Mouse (Mus musculus): ENCODE measurements around the gene Tmem159.

The Tmem159 gene

DNA sequence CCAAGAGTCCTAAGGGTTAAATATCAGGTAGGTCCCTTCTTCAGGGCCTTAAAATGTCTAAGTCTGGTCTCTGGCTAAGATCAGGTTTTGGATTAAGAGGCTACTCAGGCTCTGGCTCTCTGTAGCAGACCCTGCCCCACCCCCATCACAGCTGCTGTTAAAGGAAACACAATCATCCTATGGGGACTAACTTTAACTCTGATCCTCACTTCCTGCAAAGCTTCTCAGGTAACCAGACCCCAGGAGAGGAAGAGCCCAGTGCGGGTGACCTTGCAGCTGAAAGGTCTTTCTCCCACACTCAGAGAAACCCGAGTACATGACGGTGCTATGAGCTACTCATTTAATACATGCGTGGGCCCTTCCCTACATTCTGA lies 25.5 kb downstream of the Tmem159 start:
- no peak for ATAC-seq (ENCODE audit: insufficient number of reproducible peaks, low FRiP score, low TSS enrichment)

DNA sequence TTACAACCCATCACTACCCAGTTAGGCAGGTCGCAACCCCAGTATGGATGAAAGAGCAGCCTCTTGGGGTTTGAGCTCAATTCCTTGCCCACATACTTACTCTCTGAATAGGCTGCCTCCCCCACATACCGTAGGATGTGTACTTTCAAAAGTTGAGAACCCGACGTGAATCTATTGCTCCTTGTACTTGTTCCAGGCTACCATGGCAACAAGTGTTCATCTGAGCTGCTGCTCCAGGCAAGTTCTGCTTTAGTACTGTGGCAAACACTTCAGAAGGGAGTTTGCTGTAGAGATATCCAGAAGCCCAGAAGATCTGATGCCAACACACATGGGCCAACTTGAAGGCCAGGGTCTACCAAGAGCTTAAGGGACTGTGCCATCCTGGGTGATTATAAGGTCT lies 26.8 kb downstream of the Tmem159 start:
- ATAC-seq (ENCODE audit: insufficient number of reproducible peaks, low FRiP score, low TSS enrichment) = no peak

DNA sequence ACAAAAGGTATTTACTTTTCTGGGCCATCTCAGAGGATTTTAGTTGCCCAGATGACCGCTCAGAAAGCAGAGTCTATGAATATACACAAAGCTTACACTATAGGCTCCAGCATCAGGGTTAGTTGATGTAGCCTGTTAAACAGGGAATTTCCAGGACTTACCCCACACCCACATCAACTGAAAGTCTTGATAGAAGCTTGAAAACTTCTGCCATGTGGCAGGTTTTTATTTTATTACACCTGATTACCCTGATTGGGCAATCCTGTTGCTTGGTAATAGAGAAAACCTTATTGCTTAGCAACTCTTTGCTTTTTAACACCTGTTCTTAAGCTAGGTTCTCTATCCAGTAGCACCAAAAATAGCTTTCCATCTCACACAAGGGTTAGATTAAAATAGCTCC lies 40.6 kb downstream of the Tmem159 start:
- ATAC-seq (ENCODE audit: insufficient number of reproducible peaks, low FRiP score, low TSS enrichment) = no peak

DNA sequence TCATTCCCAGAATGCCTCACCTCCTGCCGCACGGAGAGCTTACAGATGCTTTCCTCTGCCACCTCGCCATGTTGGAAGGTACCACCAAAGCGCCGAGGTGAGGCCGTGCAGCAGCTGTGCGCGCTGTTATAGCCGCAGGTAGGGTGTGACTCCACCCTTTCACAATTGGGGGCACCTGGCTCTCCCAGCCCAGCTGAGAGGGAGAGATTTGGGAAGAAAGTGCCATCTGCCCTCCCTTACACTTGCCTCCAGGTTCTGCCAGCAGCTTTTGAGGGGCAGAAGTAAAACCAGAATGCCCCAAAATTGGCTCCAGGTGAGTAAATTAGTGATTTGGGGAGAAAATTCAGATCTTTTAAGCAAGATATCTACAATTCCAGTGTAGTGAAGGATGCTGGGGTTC lies 43.0 kb downstream of the Tmem159 start, which contains the start of gene Zp2:
Zp2 (minus strand) TSS at position 101 of the 400 bp plus-strand sequence.
- no peak for ATAC-seq (ENCODE audit: insufficient number of reproducible peaks, low FRiP score, low TSS enrichment)

DNA sequence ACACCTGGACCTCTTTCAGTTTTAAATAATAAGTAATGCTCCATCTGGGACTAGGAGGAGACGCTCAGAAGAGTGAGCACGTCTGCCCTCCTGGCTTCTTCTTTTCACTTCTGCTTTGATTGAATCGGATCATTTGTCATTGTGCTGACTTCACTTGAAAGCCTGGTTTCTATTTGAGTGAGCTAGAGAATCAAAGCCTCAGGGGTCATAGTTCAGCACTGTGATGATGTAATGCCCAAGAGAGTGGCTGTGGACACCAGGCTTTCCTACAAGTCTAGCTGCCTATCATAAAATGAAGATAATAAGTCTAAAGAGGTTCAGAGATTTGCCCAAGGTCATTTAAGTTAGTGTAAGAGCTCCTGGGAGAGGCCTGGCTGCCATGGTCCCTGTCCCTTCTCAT lies 48.1 kb downstream of the Tmem159 start:
- ATAC-seq (ENCODE audit: insufficient number of reproducible peaks, low FRiP score, low TSS enrichment) = no peak

DNA sequence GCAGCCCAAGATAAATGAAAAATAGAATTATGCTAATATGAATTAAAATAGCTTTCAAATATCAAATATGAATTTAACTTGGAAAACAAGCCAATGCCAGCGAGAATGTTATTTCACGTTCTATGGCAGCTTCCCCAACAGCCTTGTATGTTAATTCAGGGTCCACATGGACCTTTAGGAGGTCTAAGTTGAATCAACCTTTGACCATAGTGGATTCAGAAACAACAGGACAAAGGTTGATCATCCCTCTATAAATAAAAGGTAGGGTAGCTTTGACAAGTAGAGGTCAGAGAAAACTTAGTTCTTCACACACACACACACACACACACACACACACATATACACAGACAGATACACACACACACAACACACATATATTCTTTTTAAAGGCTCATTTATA lies 48.7 kb downstream of the Tmem159 start:
- no peak for ATAC-seq (ENCODE audit: insufficient number of reproducible peaks, low FRiP score, low TSS enrichment)

DNA sequence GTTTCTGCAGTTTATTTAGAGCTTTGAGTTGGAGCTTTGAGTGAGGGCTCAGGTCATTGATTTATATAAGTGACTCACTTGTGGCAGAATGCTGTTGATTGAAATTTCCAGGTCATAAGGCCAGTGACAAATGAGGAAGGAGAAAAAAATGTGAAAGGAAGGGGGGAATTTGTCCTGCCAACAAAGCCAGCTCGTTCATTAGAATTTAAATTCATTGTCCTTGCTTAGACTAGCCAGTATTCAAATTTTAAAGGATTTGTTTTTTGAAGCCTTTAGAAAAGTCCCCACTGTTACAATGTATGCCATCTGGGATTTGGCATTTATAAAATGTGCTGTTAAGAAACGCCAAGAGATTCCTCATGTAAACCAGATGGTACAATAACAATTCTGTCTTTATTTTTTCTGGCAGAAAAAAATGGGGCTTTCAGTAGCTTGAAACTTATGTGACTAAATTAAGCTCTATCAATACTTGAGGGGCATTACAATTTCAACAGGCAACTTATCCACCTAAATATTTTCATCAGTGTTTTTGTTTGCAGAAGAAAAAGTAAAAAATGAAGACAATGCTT lies 54.8 kb downstream of the Tmem159 start:
- peak; percentile 52; the same call in 1 of the 2 replicates for ATAC-seq (ENCODE audit: insufficient number of reproducible peaks, low FRiP score, low TSS enrichment)

DNA sequence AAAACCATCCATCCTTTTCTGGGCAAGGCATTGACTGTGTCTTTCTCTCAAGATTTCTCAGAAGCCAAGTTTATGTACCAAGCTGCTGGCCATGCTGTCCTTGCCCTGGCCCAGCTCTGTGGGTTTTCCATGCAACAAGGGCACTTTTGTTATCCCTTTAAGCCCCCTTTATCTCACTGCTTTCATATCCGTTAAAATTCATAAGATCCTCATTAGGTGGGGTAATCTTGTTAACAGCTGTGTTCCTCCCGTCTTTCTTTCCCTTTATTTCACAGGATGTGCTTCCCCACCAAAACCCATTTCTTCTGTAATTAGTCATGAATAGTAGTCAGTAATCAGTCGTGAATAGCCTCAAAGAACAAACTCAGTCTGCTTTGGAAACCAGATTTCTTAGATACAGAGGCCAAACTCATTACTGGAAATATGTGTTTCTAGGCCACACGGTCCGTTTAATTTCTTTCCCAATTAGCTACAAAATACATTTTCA lies 55.5 kb downstream of the Tmem159 start:
- no peak for ATAC-seq (ENCODE audit: insufficient number of reproducible peaks, low FRiP score, low TSS enrichment)

DNA sequence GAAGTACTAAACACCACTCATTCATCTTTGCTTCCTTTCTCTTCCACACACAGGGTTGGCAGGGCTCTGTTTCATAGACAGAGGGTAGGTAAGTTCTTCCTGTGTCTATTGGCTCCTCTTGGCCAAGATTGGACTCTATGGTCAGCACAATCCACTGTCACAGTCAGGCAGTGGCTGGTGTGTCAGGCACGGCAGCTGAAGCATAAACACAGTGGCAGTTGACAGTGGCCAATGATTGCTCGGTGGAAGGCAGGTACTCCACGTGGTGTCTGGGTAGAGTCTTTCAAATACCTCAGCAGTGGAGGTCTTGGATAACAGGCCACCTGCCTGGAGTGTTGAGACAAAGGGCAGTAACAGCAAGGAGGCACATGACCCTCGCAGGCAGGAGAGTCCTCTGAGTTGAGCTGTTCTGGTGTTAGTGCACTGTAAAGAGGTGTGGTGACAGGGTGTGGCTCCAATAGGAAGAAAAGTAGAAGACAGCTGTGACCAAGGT lies 56.0 kb downstream of the Tmem159 start:
- ATAC-seq (ENCODE audit: insufficient number of reproducible peaks, low FRiP score, low TSS enrichment) = no peak

DNA sequence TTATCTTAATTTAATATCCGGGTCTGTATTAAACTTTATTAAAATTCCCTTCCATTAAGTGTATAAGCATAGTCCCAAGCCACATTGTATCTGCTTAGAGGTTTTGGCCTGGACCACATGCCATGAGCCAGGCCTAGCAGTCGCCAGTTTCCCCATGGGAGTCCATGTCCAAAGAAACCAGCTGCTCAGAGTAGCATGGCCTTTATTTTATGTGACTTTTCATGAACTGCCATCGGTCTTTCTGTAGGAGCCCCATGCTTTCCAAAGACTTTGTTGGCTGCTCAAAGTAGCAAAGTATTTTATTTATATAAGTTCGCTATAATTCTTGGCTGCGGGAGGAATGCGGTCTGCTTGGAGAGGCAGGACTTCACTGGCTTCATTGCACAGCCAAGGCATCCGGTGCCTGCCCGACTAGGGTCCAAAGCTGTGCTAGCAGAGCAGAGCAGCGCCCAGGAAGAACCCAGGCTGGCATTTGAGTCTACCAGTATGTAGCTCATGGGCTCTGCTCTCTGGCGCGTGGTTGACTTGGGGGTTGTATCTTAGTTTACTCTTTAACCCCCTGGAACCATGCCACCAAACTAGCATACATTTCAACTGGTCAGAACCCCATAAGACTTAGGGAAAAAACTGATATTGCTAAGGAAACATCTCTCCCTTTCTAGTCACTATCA lies 61.6 kb downstream of the Tmem159 start:
- ATAC-seq (ENCODE audit: insufficient number of reproducible peaks, low FRiP score, low TSS enrichment) = no peak

Data from cerebellum, adult (tissue).